Mouse (Mus musculus): Measurements from ENCODE around the gene Safb. TPM values are rescaled to one million over a fixed set of nuclear protein-coding genes. Genes with fewer than 3 reads are reported as not detected.
A peak's percentile ranks its signal among the peaks of the same experiment; 100 is the strongest.

The Safb gene
- total and polyA plus RNA-seq, 2 experiments from 2014 or later: 39.8 to 52.9 TPM

- H3K36me3 ChIP-seq (replicated peaks; ENCODE audit: control insufficient read depth, insufficient read depth, low read length): peaks cover 99% of the 10 kb centered on the region
- TF ChIP-seq CTCF (IDR thresholded peaks at IDR 0.05; ENCODE audit: low read depth) (no peak), EP300 (IDR thresholded peaks at IDR 0.05; ENCODE audit: low read depth) (no peak)
- ATAC-seq (ENCODE audit: insufficient read depth, low read depth): no peak
- H3K27me3 ChIP-seq (ENCODE audit: control insufficient read depth, insufficient read depth, low read length): no peaks in the 10 kb centered on the region
- no peak overlapping the region for H3K4me2 ChIP-seq (ENCODE audit: low read depth, low read length)
- H3K9ac ChIP-seq (replicated peaks; ENCODE audit: low read depth, low read length): no peak overlapping the region
- no peak for DNase-seq (ENCODE audit: low spot score)
- H3K4me3 ChIP-seq (ENCODE audit: low read depth, low read length): no peak overlapping the region
- no peak overlapping the region for H3K27ac ChIP-seq (ENCODE audit: low read depth)
- H3K9me3 ChIP-seq (replicated peaks; ENCODE audit: control insufficient read depth, low read length): no peaks in the 10 kb centered on the region
- no peaks in the 10 kb centered on the region for H3K4me1 ChIP-seq (ENCODE audit: control insufficient read depth, insufficient read depth)
Observed at GRCm38 (mm10) chr17:56592553-56592952, 7.9 kb downstream of the Safb start.

- Histone ChIP-seq H3K4me2 (ENCODE audit: low read depth, low read length) (no peak overlapping the region), H3K27me3 (ENCODE audit: control insufficient read depth, insufficient read depth, low read length) (no peaks in the 10 kb centered on the region), H3K27ac (ENCODE audit: low read depth) (no peak overlapping the region), H3K9ac (replicated peaks; ENCODE audit: low read depth, low read length) (no peak overlapping the region), H3K4me3 (ENCODE audit: low read depth, low read length) (no peak overlapping the region), H3K9me3 (replicated peaks; ENCODE audit: control insufficient read depth, low read length) (no peaks in the 10 kb centered on the region), H3K36me3 (replicated peaks; ENCODE audit: control insufficient read depth, insufficient read depth, low read length) (peaks cover 95% of the 10 kb centered on the region), H3K4me1 (ENCODE audit: control insufficient read depth, insufficient read depth) (no peaks in the 10 kb centered on the region)
- DNase-seq (ENCODE audit: low spot score) (no peak), ATAC-seq (ENCODE audit: insufficient read depth, low read depth) (peak; percentile 56)
- WGBS: 65% methylated on average over 8 of the region's 8 CpGs
- TF ChIP-seq CTCF (IDR thresholded peaks at IDR 0.05; ENCODE audit: low read depth) (no peak), EP300 (IDR thresholded peaks at IDR 0.05; ENCODE audit: low read depth) (no peak)
Observed at GRCm38 (mm10) chr17:56593527-56594271, 9.1 kb downstream of the Safb start.

GRCm38 (mm10) chr17:56603186-56604069 is 18.8 kb downstream of the Safb start:
- no peak overlapping the region for H3K4me3 ChIP-seq (ENCODE audit: low read depth, low read length)
- H3K9me3 ChIP-seq (replicated peaks; ENCODE audit: control insufficient read depth, low read length): no peaks in the 10 kb centered on the region
- 91% methylated on average over 28 of the region's 28 CpGs for WGBS
- TF ChIP-seq EP300 (IDR thresholded peaks at IDR 0.05; ENCODE audit: low read depth) (no peak), CTCF (IDR thresholded peaks at IDR 0.05; ENCODE audit: low read depth) (no peak)
- no peak overlapping the region for H3K9ac ChIP-seq (replicated peaks; ENCODE audit: low read depth, low read length)
- H3K27ac ChIP-seq (ENCODE audit: low read depth): no peak overlapping the region
- H3K36me3 ChIP-seq (replicated peaks; ENCODE audit: control insufficient read depth, insufficient read depth, low read length): peaks cover 80% of the 10 kb centered on the region
- 0 out of 2 replicates have a peak, but pooled peaks cover 3% of the 10 kb centered on the region for H3K4me1 ChIP-seq (ENCODE audit: control insufficient read depth, insufficient read depth)
- DNase-seq (ENCODE audit: low spot score) (no peak), ATAC-seq (ENCODE audit: insufficient read depth, low read depth) (no peak)
- H3K27me3 ChIP-seq (ENCODE audit: control insufficient read depth, insufficient read depth, low read length): no peaks in the 10 kb centered on the region
- H3K4me2 ChIP-seq (ENCODE audit: low read depth, low read length): no peak overlapping the region

GRCm38 (mm10) chr17:56604070-56604380 is 19.4 kb downstream of the Safb start:
- Histone ChIP-seq H3K9me3 (replicated peaks; ENCODE audit: control insufficient read depth, low read length) (no peaks in the 10 kb centered on the region), H3K27ac (ENCODE audit: low read depth) (no peak overlapping the region), H3K4me3 (ENCODE audit: low read depth, low read length) (no peak overlapping the region), H3K4me2 (ENCODE audit: low read depth, low read length) (no peak overlapping the region), H3K36me3 (replicated peaks; ENCODE audit: control insufficient read depth, insufficient read depth, low read length) (peaks cover 80% of the 10 kb centered on the region), H3K27me3 (ENCODE audit: control insufficient read depth, insufficient read depth, low read length) (no peaks in the 10 kb centered on the region), H3K9ac (replicated peaks; ENCODE audit: low read depth, low read length) (no peak overlapping the region), H3K4me1 (ENCODE audit: control insufficient read depth, insufficient read depth) (peaks cover 7% of the 10 kb centered on the region; the same call in 1 of the 2 replicates)
- WGBS: 84% methylated on average over 9 of the region's 9 CpGs
- ATAC-seq (ENCODE audit: insufficient read depth, low read depth) (no peak), DNase-seq (ENCODE audit: low spot score) (no peak)
- TF ChIP-seq EP300 (IDR thresholded peaks at IDR 0.05; ENCODE audit: low read depth) (no peak), CTCF (IDR thresholded peaks at IDR 0.05; ENCODE audit: low read depth) (no peak)

GRCm38 (mm10) chr17:56604422-56604821 is 19.8 kb downstream of the Safb start:
- Histone ChIP-seq H3K9ac (replicated peaks; ENCODE audit: low read depth, low read length) (no peak overlapping the region), H3K4me3 (ENCODE audit: low read depth, low read length) (no peak overlapping the region), H3K36me3 (replicated peaks; ENCODE audit: control insufficient read depth, insufficient read depth, low read length) (peaks cover 76% of the 10 kb centered on the region), H3K27ac (ENCODE audit: low read depth) (no peak overlapping the region), H3K4me1 (ENCODE audit: control insufficient read depth, insufficient read depth) (peaks cover 7% of the 10 kb centered on the region; the same call in 1 of the 2 replicates), H3K27me3 (ENCODE audit: control insufficient read depth, insufficient read depth, low read length) (no peaks in the 10 kb centered on the region), H3K4me2 (ENCODE audit: low read depth, low read length) (no peak overlapping the region), H3K9me3 (replicated peaks; ENCODE audit: control insufficient read depth, low read length) (no peaks in the 10 kb centered on the region)
- no peak for DNase-seq (ENCODE audit: low spot score)
- WGBS: 94% methylated on average over 3 of the region's 3 CpGs
- no peak for ATAC-seq (ENCODE audit: insufficient read depth, low read depth)
- TF ChIP-seq CTCF (IDR thresholded peaks at IDR 0.05; ENCODE audit: low read depth) (no peak), EP300 (IDR thresholded peaks at IDR 0.05; ENCODE audit: low read depth) (no peak)
